Mouse (Mus musculus) hindbrain, embryonic 16.5 days (tissue): ENCODE data around the gene Ak3. TPM values are rescaled to one million over a fixed set of nuclear protein-coding genes. Genes with fewer than 3 reads are reported as not detected.
"Not testable (repeated sequence)": the region's sequence is repeated elsewhere in the genome, so short reads cannot be mapped to it uniquely, and the experiment has no call there.

Source experiments
- ATAC-seq: fragments of 200-750 bp; cut with Nextera tagmentation; 2 replicates; pipeline ENCODE4 v1.8.0; 2017; ENCODE audit warnings: moderate TSS enrichment, moderate library complexity
- H3K27ac ChIP-seq: fragments of 300-500 bp; sonication (generic); 2 replicates; pipeline ENCODE4 v1.5.1; 2014; ENCODE audit warnings: low read depth, mild to moderate bottlenecking, control low read depth, low read length, moderate library complexity
- H3K27me3 ChIP-seq: fragments of 300-500 bp; sonication (generic); replicated peaks from 2 replicates; pipeline ENCODE4 v1.6.1; 2014; ENCODE audit warnings: low read length; ENCODE audit not compliant: control insufficient read depth, insufficient read depth
- H3K36me3 ChIP-seq: fragments of 300-500 bp; sonication (generic); 2 replicates; pipeline ENCODE4 v1.6.1; 2014; ENCODE audit warnings: mild to moderate bottlenecking, low read length, moderate library complexity, mixed read lengths; ENCODE audit not compliant: control insufficient read depth, insufficient read depth
- H3K4me1 ChIP-seq: fragments of 300-500 bp; sonication (generic); 2 replicates; pipeline ENCODE4 v1.6.1; 2014; ENCODE audit warnings: low read depth, low read length; ENCODE audit not compliant: control insufficient read depth, insufficient read depth
- H3K4me2 ChIP-seq: fragments of 300-500 bp; sonication (generic); 2 replicates; pipeline ENCODE4 v1.6.1; 2014; ENCODE audit warnings: mild to moderate bottlenecking, low read length, control low read depth, moderate library complexity
- H3K4me3 ChIP-seq: fragments of 300-500 bp; sonication (generic); 2 replicates; pipeline ENCODE4 v1.5.1; 2014; ENCODE audit warnings: mild to moderate bottlenecking, low read length, control low read depth, moderate library complexity
- H3K9ac ChIP-seq: fragments of 300-500 bp; sonication (generic); 2 replicates; pipeline ENCODE4 v1.6.1; 2014; ENCODE audit warnings: low read depth, mild to moderate bottlenecking, control low read depth, low read length, moderate library complexity
- H3K9me3 ChIP-seq: fragments of 300-500 bp; sonication (generic); 2 replicates; pipeline ENCODE4 v1.6.1; 2014; ENCODE audit warnings: mild to moderate bottlenecking, low read length, moderate library complexity; ENCODE audit not compliant: control insufficient read depth
- WGBS: fragments of 180-500 bp; shearing (Covaris S2); extraction: QIAGEN DNeasy Blood & Tissue Kit; methylation state at CpG from one replicate; pipeline ENCODE4 v1.1.7; 2014; 5-methylcytosine and 5-hydroxymethylcytosine counted together
- polyA plus RNA-seq: library from polyadenylated mRNA; unstranded; fragments of >200 nt; fragmentation: Nextera tagmentation; extraction: Ambion mirVana; gene quantifications from 2 replicates; pipeline ENCODE4 v1.2.1, GENCODE M21; 2015

Gene Ak3
- polyA plus RNA-seq, 1 experiment from 2014 or later: 74.4 TPM

GRCm38 (mm10) chr19:29011355-29011990 lies 36.3 kb downstream of the Ak3 start:
- Histone ChIP-seq H3K4me2 (no peak overlapping the region), H3K27ac (no peak overlapping the region), H3K36me3 (peaks cover 18% of the 10 kb centered on the region), H3K4me1 (no peaks in the 10 kb centered on the region), H3K27me3 (no peaks in the 10 kb centered on the region), H3K4me3 (no peak overlapping the region), H3K9ac (no peak overlapping the region), H3K9me3 (no peaks in the 10 kb centered on the region)
- 85% methylated on average over 12 of the region's 12 CpGs for WGBS
- ATAC-seq: no peak

- Histone ChIP-seq H3K27me3 (no peaks in the 10 kb centered on the region), H3K4me2 (no peak overlapping the region), H3K9ac (no peak overlapping the region), H3K4me3 (no peak overlapping the region), H3K36me3 (peaks cover 11% of the 10 kb centered on the region), H3K27ac (no peak overlapping the region), H3K4me1 (no peaks in the 10 kb centered on the region), H3K9me3 (no peaks in the 10 kb centered on the region)
- WGBS: 91% methylated on average over 11 of the region's 11 CpGs
- ATAC-seq: no peak
These were observed 38.7 kb downstream of the Ak3 start for GRCm38 (mm10) chr19:29009046-29009445.

GRCm38 (mm10) chr19:29008069-29008706 lies 39.6 kb downstream of the Ak3 start:
- H3K27me3 ChIP-seq: no peaks in the 10 kb centered on the region
- no peak overlapping the region for H3K27ac ChIP-seq
- H3K4me1 ChIP-seq: no peaks in the 10 kb centered on the region
- no peak for ATAC-seq
- H3K4me3 ChIP-seq: no peak overlapping the region
- H3K36me3 ChIP-seq: peaks cover 11% of the 10 kb centered on the region
- H3K4me2 ChIP-seq: no peak overlapping the region
- WGBS: 88% methylated on average over 3 of the region's 3 CpGs
- H3K9me3 ChIP-seq: no peaks in the 10 kb centered on the region
- H3K9ac ChIP-seq: no peak overlapping the region

- not testable (repeated sequence) for H3K4me3 ChIP-seq, ATAC-seq, H3K27me3 ChIP-seq, H3K27ac ChIP-seq, H3K9ac ChIP-seq, H3K36me3 ChIP-seq, H3K4me1 ChIP-seq, H3K9me3 ChIP-seq, H3K4me2 ChIP-seq
- WGBS: 97% methylated on average over 16 of the region's 16 CpGs
These were observed 47.4 kb downstream of the Ak3 start for GRCm38 (mm10) chr19:29000321-29000720.

GRCm38 (mm10) chr19:28997976-28998630 lies 49.7 kb downstream of the Ak3 start:
- Histone ChIP-seq H3K27me3 (no peaks in the 10 kb centered on the region), H3K9me3 (no peaks in the 10 kb centered on the region), H3K4me2 (no peak overlapping the region), H3K4me1 (no peaks in the 10 kb centered on the region), H3K4me3 (no peak overlapping the region), H3K9ac (no peak overlapping the region), H3K27ac (no peak overlapping the region), H3K36me3 (peaks cover 11% of the 10 kb centered on the region; the same call in 1 of the 2 replicates)
- no peak for ATAC-seq
- WGBS: 93% methylated on average over 4 of the region's 4 CpGs

GRCm38 (mm10) chr19:28995366-28995765 lies 52.4 kb downstream of the Ak3 start:
- no peak for ATAC-seq
- no peak overlapping the region for H3K27ac ChIP-seq

GRCm38 (mm10) chr19:28994870-28995269 lies 52.9 kb downstream of the Ak3 start:
- Histone ChIP-seq H3K9ac (no peak overlapping the region), H3K4me2 (no peak overlapping the region), H3K4me3 (no peak overlapping the region), H3K4me1 (peaks cover 8% of the 10 kb centered on the region), H3K27ac (0 out of 2 replicates have a peak overlapping the region, but pooled peaks have one; percentile 42), H3K9me3 (no peaks in the 10 kb centered on the region), H3K36me3 (peaks cover 6% of the 10 kb centered on the region; the same call in 1 of the 2 replicates), H3K27me3 (no peaks in the 10 kb centered on the region)
- WGBS: 54% methylated on average over 7 of the region's 7 CpGs
- ATAC-seq: peak; percentile 57

More at GRCm38 (mm10) chr19:28995366-28995765, 52.4 kb downstream of the Ak3 start:
- no peak overlapping the region for H3K9ac ChIP-seq
- H3K9me3 ChIP-seq: no peaks in the 10 kb centered on the region
- peaks cover 8% of the 10 kb centered on the region for H3K4me1 ChIP-seq
- peaks cover 6% of the 10 kb centered on the region; the same call in 1 of the 2 replicates for H3K36me3 ChIP-seq
- H3K4me2 ChIP-seq: no peak overlapping the region
- no peak overlapping the region for H3K4me3 ChIP-seq
- WGBS: 83% methylated on average over 5 of the region's 5 CpGs
- H3K27me3 ChIP-seq: no peaks in the 10 kb centered on the region

- Histone ChIP-seq H3K9me3 (no peaks in the 10 kb centered on the region), H3K27me3 (no peaks in the 10 kb centered on the region), H3K36me3 (peaks cover 6% of the 10 kb centered on the region; the same call in 1 of the 2 replicates), H3K27ac (no peak overlapping the region), H3K4me3 (peak overlapping the region; percentile 86), H3K4me1 (peaks cover 12% of the 10 kb centered on the region), H3K9ac (peak overlapping the region; percentile 95; the same call in 1 of the 2 replicates), H3K4me2 (peak overlapping the region; percentile 79)
- ATAC-seq: no peak
- 73% methylated on average over 5 of the region's 5 CpGs for whole genome bisulfite sequencing
These were observed 56.4 kb downstream of the Ak3 start for GRCm38 (mm10) chr19:28991391-28991790.

GRCm38 (mm10) chr19:28990590-28991221 lies 57.1 kb downstream of the Ak3 start:
- H3K36me3 ChIP-seq: peaks cover 6% of the 10 kb centered on the region; the same call in 1 of the 2 replicates
- peak overlapping the region; percentile 88 for H3K27ac ChIP-seq
- peaks cover 12% of the 10 kb centered on the region for H3K4me1 ChIP-seq
- no peak; the same call in 1 of the 2 replicates for ATAC-seq
- H3K4me2 ChIP-seq: peak overlapping the region; percentile 79
- H3K9ac ChIP-seq: peak overlapping the region; percentile 95
- H3K4me3 ChIP-seq: peak overlapping the region; percentile 86
- H3K27me3 ChIP-seq: no peaks in the 10 kb centered on the region
- no peaks in the 10 kb centered on the region for H3K9me3 ChIP-seq
- WGBS: under 1% methylated on average over 35 of the region's 41 CpGs
